Mouse (Mus musculus) MEL (cell line): ENCODE measurements around the gene Tmem175.

Experiments
- BHLHE40 ChIP-seq: IDR thresholded peaks from 2 replicates; pipeline ENCODE4 v1.6.1; 2012; ENCODE audit warnings: low read depth, mild to moderate bottlenecking, inconsistent platforms, low read length, improper control_type of control experiment, borderline replicate concordance
- CTCF ChIP-seq, 3 experiments: IDR thresholded peaks in 2 of 3; conservative IDR thresholded peaks in 1 of 3; 2 replicates each; pipeline ENCODE4 v1.5.1; 2011 to 2012; ENCODE audit warnings: low read length in 3 of 3, low read depth in 2 of 3, mild to moderate bottlenecking in 2 of 3, improper control_type of control experiment in 1 of 3, inconsistent platforms in 1 of 3, mixed read lengths in 1 of 3, moderate library complexity in 1 of 3; ENCODE audit not compliant: control insufficient read depth in 1 of 3, insufficient read depth in 1 of 3, poor library complexity in 1 of 3, severe bottlenecking in 1 of 3
- EP300 ChIP-seq, 2 experiments: IDR thresholded peaks; 2 replicates each; pipeline ENCODE4 v1.6.1; 2011; ENCODE audit warnings: improper control_type of control experiment in 2 of 2, low read length in 2 of 2, low read depth in 1 of 2, mild to moderate bottlenecking in 1 of 2
- GATA1 ChIP-seq: IDR thresholded peaks from 2 replicates; pipeline ENCODE4 v1.6.1; 2011; ENCODE audit warnings: low read depth, low read length, improper control_type of control experiment
- HCFC1 ChIP-seq: IDR thresholded peaks from 2 replicates; pipeline ENCODE4 v1.6.1; 2012; ENCODE audit warnings: low read depth, mild to moderate bottlenecking, inconsistent platforms, low read length, improper control_type of control experiment, moderate library complexity
- MAFK ChIP-seq: IDR thresholded peaks from 2 replicates; pipeline ENCODE4 v1.6.1; 2011; ENCODE audit warnings: low read depth, mild to moderate bottlenecking, low read length, improper control_type of control experiment, borderline replicate concordance
- MAX ChIP-seq: IDR thresholded peaks from 2 replicates; pipeline ENCODE4 v1.6.1; 2011; ENCODE audit warnings: low read length, improper control_type of control experiment
- POLR2A ChIP-seq, 2 experiments: IDR thresholded peaks; 2 replicates each; pipeline ENCODE4 v1.6.1; 2011 to 2012; ENCODE audit warnings: low read length in 2 of 2, mild to moderate bottlenecking in 2 of 2, control low read depth in 1 of 2, improper control_type of control experiment in 1 of 2, low read depth in 1 of 2, moderate library complexity in 1 of 2; ENCODE audit not compliant: control insufficient read depth in 1 of 2, insufficient read depth in 1 of 2, poor library complexity in 1 of 2
- POLR2AphosphoS2 ChIP-seq: IDR thresholded peaks from 2 replicates; pipeline ENCODE4 v1.6.1; 2011; ENCODE audit warnings: low read length, improper control_type of control experiment
- USF2 ChIP-seq, 2 experiments: IDR thresholded peaks; 2 replicates each; pipeline ENCODE4 v1.6.1; 2011 to 2012; ENCODE audit warnings: improper control_type of control experiment in 2 of 2, low read length in 2 of 2, borderline replicate concordance in 1 of 2, inconsistent platforms in 1 of 2, low read depth in 1 of 2, mild to moderate bottlenecking in 1 of 2; ENCODE audit not compliant: insufficient read depth in 1 of 2

DNA sequence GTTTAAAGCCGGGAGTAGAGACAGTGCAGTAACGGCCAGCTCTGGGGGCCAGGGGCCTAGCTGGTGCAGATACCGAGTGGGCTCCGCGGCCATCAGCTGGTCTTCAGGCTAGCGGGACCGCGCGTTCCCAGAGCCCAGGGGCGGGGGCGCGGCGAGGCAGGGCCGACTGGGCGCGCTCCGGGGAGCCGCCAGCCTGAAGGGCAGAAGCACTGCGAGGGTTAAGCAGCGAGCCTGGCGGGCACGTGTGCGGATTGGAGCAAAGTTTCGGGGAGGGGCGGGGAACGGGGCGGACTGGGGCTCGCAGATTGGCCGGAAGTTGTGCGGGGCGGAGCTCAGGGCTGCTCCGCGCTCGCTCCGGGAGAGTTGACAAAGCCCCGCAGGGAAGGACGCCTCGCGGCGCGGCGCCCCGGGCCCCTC, 64.3 kb downstream of the Tmem175 start:
- TF ChIP-seq BHLHE40: peak; percentile 55; the same call in 1 of the 2 replicates
- TF ChIP-seq POLR2A (IDR thresholded peaks at IDR 0.05; ENCODE audit: control insufficient read depth in 1 of 2, insufficient read depth in 1 of 2, low read depth in 1 of 2, low read length in 2 of 2, poor library complexity in 1 of 2): peak; percentile 30 to 52; a peak in 2 of 4 replicates
- no peak for TF ChIP-seq USF2 (IDR thresholded peaks at IDR 0.05; ENCODE audit: borderline replicate concordance in 1 of 2, insufficient read depth in 1 of 2, low read depth in 1 of 2, low read length in 2 of 2)
- TF ChIP-seq CTCF (IDR thresholded peaks at IDR 0.05 in 2 of 3, conservative IDR thresholded peaks at IDR 0.05 in 1 of 3; ENCODE audit: control insufficient read depth in 1 of 3, insufficient read depth in 1 of 3, low read depth in 2 of 3, low read length in 3 of 3, poor library complexity in 1 of 3, severe bottlenecking in 1 of 3): no peak
- TF ChIP-seq HCFC1: peak; percentile 54; the same call in 1 of the 2 replicates
- no peak for TF ChIP-seq POLR2AphosphoS2
- no peak for TF ChIP-seq MAFK
- TF ChIP-seq GATA1: no peak
- no peak for TF ChIP-seq MAX
- TF ChIP-seq EP300 (IDR thresholded peaks at IDR 0.05; ENCODE audit: low read depth in 1 of 2, low read length in 2 of 2): no peak
